Mouse (Mus musculus) ZHBTc4 (cell line): ENCODE results near the gene Araf.
A peak's percentile ranks its signal among the peaks of the same experiment; 100 is the strongest.

ENCODE experiments used
- DNase-seq: peaks from one replicate; pipeline ENCODE4 v3.0.0-alpha.2; 2011; ENCODE audit warnings: low read depth, low spot score

The Araf gene

GRCm38 (mm10) chrX:20848256-20848984, 50.8 kb downstream of the Araf start:
- DNase-seq, result peak; percentile 97

GRCm38 (mm10) chrX:20853794-20854193, 56.2 kb downstream of the Araf start:
- DNase-seq, result no peak

- DNase-seq, result no peak
Observed at GRCm38 (mm10) chrX:20861453-20862104, 64.0 kb downstream of the Araf start.

GRCm38 (mm10) chrX:20862105-20863065, 64.8 kb downstream of the Araf start:
- no peak for DNase-seq

- no peak for DNase-seq
Observed at GRCm38 (mm10) chrX:20863161-20864101, 65.8 kb downstream of the Araf start.

GRCm38 (mm10) chrX:20868091-20868490, 70.5 kb downstream of the Araf start:
- no peak for DNase-seq

- no peak for DNase-seq
Observed at GRCm38 (mm10) chrX:20869203-20869602, 71.6 kb downstream of the Araf start.

GRCm38 (mm10) chrX:20869962-20870513, 72.4 kb downstream of the Araf start, which contains the start of gene Timp1:
Gene Timp1, plus strand, starts transcription at chrX:20870166.
- DNase-seq, result peak; percentile 89

- DNase-seq, result peak; percentile 95
Observed at GRCm38 (mm10) chrX:20872928-20873500, 75.4 kb downstream of the Araf start.

- DNase-seq, result peak; percentile 58
Observed at GRCm38 (mm10) chrX:20875241-20875640, 77.6 kb downstream of the Araf start.

- peak; percentile 79 for DNase-seq
Observed at GRCm38 (mm10) chrX:20910074-20910473, 112.5 kb downstream of the Araf start.
